Mouse (Mus musculus): Measurements from ENCODE around the gene Kbtbd2. TPM values are rescaled to one million over a fixed set of nuclear protein-coding genes. Genes with fewer than 3 reads are reported as not detected.
A peak's percentile ranks its signal among the peaks of the same experiment; 100 is the strongest.

Gene Kbtbd2
- polyA plus RNA-seq, 1 experiment = not detected

DNA sequence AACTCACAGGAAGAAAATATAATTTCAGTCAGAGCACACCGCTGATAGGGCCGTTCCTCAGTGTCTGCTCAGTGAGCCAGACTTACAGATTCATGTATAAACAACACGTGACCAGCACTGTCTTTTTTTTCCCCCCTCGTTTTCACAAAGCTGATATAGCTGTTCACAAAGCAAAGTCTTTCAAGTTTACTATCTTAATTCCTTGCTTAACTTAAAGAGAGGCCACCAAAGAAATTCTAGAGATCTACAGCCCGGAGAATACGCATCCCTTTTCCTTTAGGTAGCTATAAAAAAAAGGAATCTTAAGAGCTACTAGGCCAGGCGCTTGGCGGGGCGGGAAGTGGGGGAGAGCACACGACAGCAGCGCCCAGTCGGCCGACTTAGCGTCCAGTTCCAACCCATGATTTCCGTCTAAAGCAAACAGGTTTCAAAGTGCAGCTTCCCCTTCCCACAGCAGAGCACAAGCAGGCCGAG, 908 bp downstream of the Kbtbd2 start:
- Histone ChIP-seq H3K4me1 (ENCODE audit: control insufficient read depth, insufficient read depth, low read length) (no peaks in the 10 kb centered on the region), H3K4me3 (ENCODE audit: insufficient read depth, low read depth, low read length) (peak overlapping the region; percentile 80), H3K27ac (ENCODE audit: insufficient read depth, low read depth, low read length) (peak overlapping the region; percentile 61; the same call in 1 of the 2 replicates)
- WGBS = under 1% methylated on average over 16 of the region's 16 CpGs
- TF ChIP-seq CTCF (IDR thresholded peaks at IDR 0.05; ENCODE audit: insufficient read depth, low read depth, low read length) = no peak
- no peak for TF ChIP-seq POLR2A (IDR thresholded peaks at IDR 0.05; ENCODE audit: insufficient read depth, low read depth, low read length)

GRCm38 (mm10) chr6:56796232-56796631, 1.4 kb downstream of the Kbtbd2 start:
- WGBS = 0% methylated on average over 8 of the region's 8 CpGs
- no peak overlapping the region for H3K27ac ChIP-seq (ENCODE audit: insufficient read depth, low read depth, low read length)
- TF ChIP-seq CTCF (IDR thresholded peaks at IDR 0.05; ENCODE audit: insufficient read depth, low read depth, low read length) (no peak), POLR2A (IDR thresholded peaks at IDR 0.05; ENCODE audit: insufficient read depth, low read depth, low read length) (no peak)

GRCm38 (mm10) chr6:56794834-56795233, 2.8 kb downstream of the Kbtbd2 start:
- Histone ChIP-seq H3K27ac (ENCODE audit: insufficient read depth, low read depth, low read length) (no peak overlapping the region), H3K4me3 (ENCODE audit: insufficient read depth, low read depth, low read length) (no peak overlapping the region), H3K4me1 (ENCODE audit: control insufficient read depth, insufficient read depth, low read length) (no peaks in the 10 kb centered on the region)
- 78% methylated on average over 5 of the region's 5 CpGs for WGBS
- no peak for TF ChIP-seq CTCF (IDR thresholded peaks at IDR 0.05; ENCODE audit: insufficient read depth, low read depth, low read length)
- TF ChIP-seq POLR2A (IDR thresholded peaks at IDR 0.05; ENCODE audit: insufficient read depth, low read depth, low read length) = no peak

More at GRCm38 (mm10) chr6:56796232-56796631, 1.4 kb downstream of the Kbtbd2 start:
- Histone ChIP-seq H3K4me3 (ENCODE audit: insufficient read depth, low read depth, low read length) (no peak overlapping the region), H3K4me1 (ENCODE audit: control insufficient read depth, insufficient read depth, low read length) (no peaks in the 10 kb centered on the region)

GRCm38 (mm10) chr6:56789336-56789735, 8.3 kb downstream of the Kbtbd2 start:
- H3K4me3 ChIP-seq (ENCODE audit: insufficient read depth, low read depth, low read length) = no peak overlapping the region
- no peak for TF ChIP-seq CTCF (IDR thresholded peaks at IDR 0.05; ENCODE audit: insufficient read depth, low read depth, low read length)
- TF ChIP-seq POLR2A (IDR thresholded peaks at IDR 0.05; ENCODE audit: insufficient read depth, low read depth, low read length) = no peak
- peaks cover 2% of the 10 kb centered on the region; the same call in 1 of the 2 replicates for H3K4me1 ChIP-seq (ENCODE audit: control insufficient read depth, insufficient read depth, low read length)
- WGBS = 77% methylated on average over 3 of the region's 3 CpGs
- no peak overlapping the region for H3K27ac ChIP-seq (ENCODE audit: insufficient read depth, low read depth, low read length)

DNA sequence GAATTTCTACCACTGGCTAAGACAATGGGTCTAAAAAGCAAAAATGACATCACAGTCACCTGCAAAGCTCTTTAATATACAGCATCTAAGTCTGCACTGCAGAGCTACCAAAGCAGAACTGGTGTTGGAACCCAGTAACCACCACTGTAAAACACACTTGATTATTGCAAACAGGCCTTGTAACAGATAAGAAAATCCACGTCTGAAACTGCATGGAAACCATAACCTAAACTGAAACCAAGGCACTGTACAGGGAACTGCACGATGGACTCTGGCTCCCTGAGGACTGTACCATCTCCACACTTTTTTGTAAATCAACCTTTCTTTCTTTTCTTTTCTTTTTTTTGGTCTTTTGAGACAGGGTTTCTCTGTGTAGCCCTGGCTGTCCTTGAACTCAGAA, 9.9 kb downstream of the Kbtbd2 start:
- Histone ChIP-seq H3K4me1 (ENCODE audit: control insufficient read depth, insufficient read depth, low read length) (peaks cover 4% of the 10 kb centered on the region), H3K4me3 (ENCODE audit: insufficient read depth, low read depth, low read length) (no peak overlapping the region), H3K27ac (ENCODE audit: insufficient read depth, low read depth, low read length) (no peak overlapping the region)
- TF ChIP-seq POLR2A (IDR thresholded peaks at IDR 0.05; ENCODE audit: insufficient read depth, low read depth, low read length) = no peak
- no peak for TF ChIP-seq CTCF (IDR thresholded peaks at IDR 0.05; ENCODE audit: insufficient read depth, low read depth, low read length)
- 69% methylated on average over 2 of the region's 2 CpGs for WGBS

- Histone ChIP-seq H3K27ac (ENCODE audit: insufficient read depth, low read depth, low read length) (no peak overlapping the region; the same call in 1 of the 2 replicates), H3K4me3 (ENCODE audit: insufficient read depth, low read depth, low read length) (no peak overlapping the region), H3K4me1 (ENCODE audit: control insufficient read depth, insufficient read depth, low read length) (peaks cover 4% of the 10 kb centered on the region)
- TF ChIP-seq CTCF (IDR thresholded peaks at IDR 0.05; ENCODE audit: insufficient read depth, low read depth, low read length) = no peak
- no peak for TF ChIP-seq POLR2A (IDR thresholded peaks at IDR 0.05; ENCODE audit: insufficient read depth, low read depth, low read length)
- WGBS = 66% methylated on average over 5 of the region's 5 CpGs
Observed at GRCm38 (mm10) chr6:56785068-56785467, 12.5 kb downstream of the Kbtbd2 start.

DNA sequence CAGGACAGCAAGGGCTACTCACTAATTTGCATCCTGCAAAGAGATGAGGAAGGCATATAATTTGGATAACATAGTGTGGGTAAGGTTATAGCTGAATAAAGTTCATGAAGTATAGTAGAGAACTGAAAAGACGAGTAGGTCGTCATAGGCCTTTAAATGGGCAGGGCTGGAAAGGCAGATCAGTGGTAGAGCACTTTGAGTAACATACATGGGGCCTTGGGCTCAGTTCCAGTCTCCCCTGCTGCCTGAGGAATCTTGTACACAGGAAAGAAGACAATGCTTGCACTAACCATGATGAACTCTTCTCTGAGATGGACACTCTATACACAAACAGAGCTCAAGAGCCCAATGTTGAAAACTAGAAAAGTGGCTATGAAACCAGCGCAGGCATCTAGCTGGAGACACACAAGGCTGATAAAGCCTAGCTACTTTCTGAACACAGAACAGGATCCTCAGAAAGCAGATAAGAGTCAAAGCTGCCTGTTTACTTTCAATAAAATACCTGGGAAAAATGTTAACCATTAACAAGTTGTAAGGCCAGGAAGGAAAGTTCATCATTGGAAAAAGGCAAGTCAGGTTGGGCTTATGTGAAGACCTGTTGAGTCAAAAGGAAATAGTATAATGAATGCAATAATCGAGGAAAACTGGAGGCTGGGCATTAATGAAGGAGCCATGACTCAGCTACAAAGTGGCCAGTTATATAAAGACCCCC, 13.9 kb downstream of the Kbtbd2 start:
- no peak overlapping the region for H3K27ac ChIP-seq (ENCODE audit: insufficient read depth, low read depth, low read length)
- TF ChIP-seq POLR2A (IDR thresholded peaks at IDR 0.05; ENCODE audit: insufficient read depth, low read depth, low read length) (no peak), CTCF (IDR thresholded peaks at IDR 0.05; ENCODE audit: insufficient read depth, low read depth, low read length) (no peak)

DNA sequence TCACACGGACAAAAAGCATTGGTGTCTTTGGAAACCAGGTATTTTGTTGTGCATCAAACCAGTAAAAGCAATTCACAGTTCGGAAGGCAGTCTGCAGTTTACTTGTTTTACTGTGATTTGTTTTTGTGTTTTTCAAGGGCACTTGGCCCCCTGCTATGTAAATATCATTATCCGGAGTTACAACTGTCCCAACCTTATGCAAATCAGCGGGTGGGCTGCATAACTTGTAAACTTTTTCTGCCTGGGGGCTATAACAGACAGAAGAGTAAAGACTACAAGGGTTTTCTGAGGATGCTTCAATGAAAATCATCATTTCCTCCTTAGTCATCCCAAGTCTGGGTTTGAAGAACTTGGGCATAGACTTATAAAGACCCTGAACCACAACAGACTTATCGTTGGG, 18.0 kb downstream of the Kbtbd2 start:
- no peak for TF ChIP-seq POLR2A (IDR thresholded peaks at IDR 0.05; ENCODE audit: insufficient read depth, low read depth, low read length)
- no peak for TF ChIP-seq CTCF (IDR thresholded peaks at IDR 0.05; ENCODE audit: insufficient read depth, low read depth, low read length)
- no peak overlapping the region for H3K4me3 ChIP-seq (ENCODE audit: insufficient read depth, low read depth, low read length)
- 85% methylated on average over 5 of the region's 5 CpGs for WGBS

More for the DNA sequence above, 13.9 kb downstream of the Kbtbd2 start:
- no peak overlapping the region for H3K4me3 ChIP-seq (ENCODE audit: insufficient read depth, low read depth, low read length)
- H3K4me1 ChIP-seq (ENCODE audit: control insufficient read depth, insufficient read depth, low read length) = peaks cover 4% of the 10 kb centered on the region
- 67% methylated on average over 4 of the region's 4 CpGs for WGBS

DNA sequence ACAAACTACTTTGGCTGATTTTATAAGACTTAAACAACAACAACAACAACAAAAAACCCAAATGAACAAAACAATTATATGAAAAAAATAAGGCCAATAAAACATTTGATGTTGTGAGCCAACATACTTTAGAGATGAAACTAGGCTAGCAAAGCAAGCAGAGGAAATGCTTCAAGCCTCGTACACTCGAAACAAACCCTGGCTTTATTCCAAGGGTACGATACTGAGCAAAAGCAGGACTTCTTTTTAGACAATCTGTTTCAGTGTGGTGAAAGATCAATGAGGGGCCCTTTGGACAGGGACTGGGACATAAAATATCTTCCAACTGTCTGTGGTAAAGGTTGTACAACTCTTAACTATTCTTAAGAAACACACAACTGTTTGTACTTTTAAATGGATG, 21.8 kb downstream of the Kbtbd2 start:
- H3K4me3 ChIP-seq (ENCODE audit: insufficient read depth, low read depth, low read length) = no peak overlapping the region
- no peaks in the 10 kb centered on the region for H3K4me1 ChIP-seq (ENCODE audit: control insufficient read depth, insufficient read depth, low read length)
- H3K27ac ChIP-seq (ENCODE audit: insufficient read depth, low read depth, low read length) = no peak overlapping the region
- WGBS = 22% methylated on average over 3 of the region's 3 CpGs
- no peak for TF ChIP-seq POLR2A (IDR thresholded peaks at IDR 0.05; ENCODE audit: insufficient read depth, low read depth, low read length)
- no peak for TF ChIP-seq CTCF (IDR thresholded peaks at IDR 0.05; ENCODE audit: insufficient read depth, low read depth, low read length)

More for the DNA sequence above, 18.0 kb downstream of the Kbtbd2 start:
- no peak overlapping the region for H3K27ac ChIP-seq (ENCODE audit: insufficient read depth, low read depth, low read length)
- peaks cover 3% of the 10 kb centered on the region for H3K4me1 ChIP-seq (ENCODE audit: control insufficient read depth, insufficient read depth, low read length)

All from olfactory bulb, adult 2 months (tissue).